Mouse (Mus musculus): ENCODE results near the gene Trove2.

GRCm38 (mm10) chr1:143724456-143725064 is 52.3 kb downstream of the Trove2 start:
- TF ChIP-seq POLR2A (IDR thresholded peaks at IDR 0.05; ENCODE audit: extremely low read depth, insufficient read depth, low read length) (no peak), CTCF (IDR thresholded peaks at IDR 0.05; ENCODE audit: low read depth, low read length) (no peak)

Data from liver, adult 2 months (tissue).